Mouse (Mus musculus) lung, adult 2 months (tissue): Measurements from ENCODE around the gene Smurf1. TPM values are rescaled to one million over a fixed set of nuclear protein-coding genes. Genes with fewer than 3 reads are reported as not detected.

Source experiments
- DNase-seq: peaks from one replicate; pipeline ENCODE4 v3.0.0; 2022
- H3K4me1 ChIP-seq: fragments of 200-500 bp; 2 replicates; pipeline ENCODE4 v1.6.1; 2011; ENCODE audit warnings: low read length; ENCODE audit not compliant: control insufficient read depth, insufficient read depth
- H3K4me3 ChIP-seq: fragments of 200-500 bp; replicated peaks from 2 replicates; pipeline ENCODE3; 2011; ENCODE audit warnings: low read depth, mild to moderate bottlenecking, control low read depth, low read length; ENCODE audit errors: extremely low read depth
- CTCF ChIP-seq: fragments of 200-500 bp; IDR thresholded peaks from 2 replicates; pipeline ENCODE4 v1.5.1; 2011; ENCODE audit warnings: mild to moderate bottlenecking, low read length, control low read depth; ENCODE audit not compliant: insufficient read depth
- POLR2A ChIP-seq: fragments of 200-500 bp; IDR thresholded peaks from 2 replicates; pipeline ENCODE4 v1.6.1; 2011; ENCODE audit warnings: low read depth, mild to moderate bottlenecking, control low read depth, low read length, borderline replicate concordance; ENCODE audit errors: extremely low read depth
- WGBS: fragments of 180-500 bp; shearing (Covaris S2); methylation state at CpG from one replicate; pipeline ENCODE4 v1.1.7; 2018; 5-methylcytosine and 5-hydroxymethylcytosine counted together
- polyA plus RNA-seq: library from polyadenylated mRNA; depleted of rRNA; stranded (reverse); fragments of >200 nt; gene quantifications from 2 replicates; pipeline ENCODE4 v1.2.3, GENCODE M21; 2012

The Smurf1 gene
- polyA plus RNA-seq, 1 experiment = 33.5 TPM

DNA sequence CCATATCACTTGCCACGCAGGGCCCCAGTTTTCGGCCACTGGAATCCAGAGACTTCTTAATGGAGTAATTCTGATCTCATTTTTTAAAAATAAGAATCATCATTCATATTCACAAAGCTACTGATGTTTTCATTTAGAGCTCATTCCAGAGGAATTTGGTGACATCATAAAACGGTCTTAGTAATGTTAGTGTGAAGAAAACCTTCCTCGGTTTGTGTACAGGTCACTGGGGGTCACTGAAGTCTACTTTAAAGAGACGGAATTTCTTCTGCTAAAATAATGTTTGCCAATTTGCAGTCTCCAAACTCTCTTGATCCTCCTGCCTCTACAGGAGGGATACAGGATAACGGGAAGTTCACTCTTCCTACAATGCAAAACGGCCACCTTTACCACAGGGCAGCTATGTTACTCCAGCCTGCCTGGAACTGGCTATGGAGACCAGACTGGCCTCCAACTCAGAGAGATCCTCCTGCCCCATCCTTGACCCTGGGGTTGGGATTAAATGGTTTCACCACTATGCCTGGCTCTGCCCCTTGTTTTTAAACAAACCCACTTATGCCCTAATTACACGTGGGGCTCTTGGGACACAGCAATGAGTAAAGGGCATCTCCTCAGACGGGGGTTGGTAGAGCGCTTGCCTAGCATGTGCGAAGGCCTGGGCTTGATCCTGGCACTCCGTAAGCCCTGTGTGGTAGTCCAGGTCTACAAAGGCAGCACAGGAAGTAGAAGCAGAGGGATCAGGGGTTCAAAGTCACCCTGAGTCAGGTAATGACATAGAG lies 61.1 kb downstream of the Smurf1 start:
- H3K4me1 ChIP-seq = peaks cover 6% of the 10 kb centered on the region
- no peak for DNase-seq
- 57% methylated on average over 12 of the region's 12 CpGs for WGBS
- H3K4me3 ChIP-seq = no peak overlapping the region
- TF ChIP-seq POLR2A (no peak), CTCF (no peak)

DNA sequence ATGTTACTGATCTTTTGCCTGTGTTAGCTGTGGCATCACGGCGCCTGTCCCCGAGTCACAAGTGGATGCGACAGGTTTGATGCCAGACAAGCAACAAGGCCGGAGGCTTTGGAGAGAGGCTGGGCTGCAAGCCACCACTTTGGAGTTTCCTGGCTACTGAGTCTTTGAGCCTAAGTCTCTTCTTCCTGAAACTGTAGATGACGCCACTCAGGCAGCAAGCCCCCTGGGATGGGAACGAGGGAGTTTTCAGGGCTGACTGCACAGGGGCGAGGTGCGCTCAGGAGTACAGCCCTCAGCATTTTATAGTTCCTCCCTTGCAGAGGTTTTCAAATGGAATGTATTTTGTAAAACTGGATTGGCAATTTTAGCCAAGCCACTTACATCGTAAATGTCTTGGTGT lies 63.9 kb downstream of the Smurf1 start:
- Histone ChIP-seq H3K4me3 (no peak overlapping the region), H3K4me1 (peaks cover 5% of the 10 kb centered on the region)
- 73% methylated on average over 10 of the region's 10 CpGs for WGBS
- TF ChIP-seq CTCF (no peak), POLR2A (no peak)
- DNase-seq = no peak

GRCm38 (mm10) chr5:144901035-144901434 lies 64.6 kb downstream of the Smurf1 start:
- 89% methylated on average over 7 of the region's 7 CpGs for WGBS
- TF ChIP-seq CTCF (no peak), POLR2A (no peak)
- no peak for DNase-seq
- no peak overlapping the region for H3K4me3 ChIP-seq
- peaks cover 5% of the 10 kb centered on the region for H3K4me1 ChIP-seq

GRCm38 (mm10) chr5:144898448-144899052 lies 67.1 kb downstream of the Smurf1 start:
- no peak for TF ChIP-seq POLR2A
- no peak for TF ChIP-seq CTCF
- DNase-seq = no peak
- no peak overlapping the region for H3K4me3 ChIP-seq
- WGBS = 46% methylated on average over 7 of the region's 7 CpGs
- H3K4me1 ChIP-seq = no peaks in the 10 kb centered on the region; the same call in 1 of the 2 replicates

DNA sequence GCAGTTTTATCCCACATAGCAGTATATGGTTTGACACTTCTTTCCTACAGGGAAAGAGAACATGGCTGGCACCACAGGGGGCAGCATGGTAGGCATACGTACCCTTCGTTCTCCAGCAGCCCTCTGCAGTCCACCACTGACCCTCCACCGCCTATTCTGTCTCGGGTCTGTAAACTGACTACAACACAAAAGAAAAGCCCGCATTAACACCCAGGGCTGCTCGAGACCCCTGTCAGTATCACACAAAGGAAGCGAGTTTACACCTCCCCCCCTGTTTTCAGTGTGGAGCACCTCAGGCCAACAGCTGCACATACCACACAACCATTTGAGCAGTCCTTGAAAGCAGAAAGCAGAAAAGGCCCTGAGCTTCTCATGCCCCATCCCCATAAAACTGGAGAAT lies 67.8 kb downstream of the Smurf1 start:
- WGBS = 83% methylated on average over 7 of the region's 7 CpGs
- TF ChIP-seq POLR2A = no peak
- TF ChIP-seq CTCF = no peak
- DNase-seq = no peak
- no peak overlapping the region for H3K4me3 ChIP-seq
- no peaks in the 10 kb centered on the region; the same call in 1 of the 2 replicates for H3K4me1 ChIP-seq

DNA sequence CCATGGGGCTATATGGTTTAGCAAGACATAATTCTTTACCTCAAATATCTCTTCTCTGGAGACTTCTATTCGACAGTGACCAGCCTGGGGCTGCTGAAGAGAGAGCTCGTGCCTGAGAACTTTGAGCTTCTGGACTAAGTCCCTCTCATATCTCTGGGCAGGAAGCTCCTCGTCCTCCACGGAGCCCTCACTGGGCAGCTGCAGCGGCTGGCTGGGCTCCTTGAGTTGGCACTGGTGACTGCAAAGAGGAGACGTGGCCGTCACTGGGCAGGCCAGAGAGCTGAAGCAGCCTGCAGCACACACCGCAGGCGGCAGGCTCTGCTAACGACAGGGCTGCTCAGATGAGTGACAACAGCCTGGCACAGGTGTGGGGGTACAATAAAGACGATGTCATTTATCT lies 74.4 kb downstream of the Smurf1 start:
- 76% methylated on average over 11 of the region's 11 CpGs for WGBS
- DNase-seq = no peak
- Histone ChIP-seq H3K4me1 (no peaks in the 10 kb centered on the region), H3K4me3 (no peak overlapping the region)
- TF ChIP-seq CTCF = no peak
- TF ChIP-seq POLR2A = no peak

DNA sequence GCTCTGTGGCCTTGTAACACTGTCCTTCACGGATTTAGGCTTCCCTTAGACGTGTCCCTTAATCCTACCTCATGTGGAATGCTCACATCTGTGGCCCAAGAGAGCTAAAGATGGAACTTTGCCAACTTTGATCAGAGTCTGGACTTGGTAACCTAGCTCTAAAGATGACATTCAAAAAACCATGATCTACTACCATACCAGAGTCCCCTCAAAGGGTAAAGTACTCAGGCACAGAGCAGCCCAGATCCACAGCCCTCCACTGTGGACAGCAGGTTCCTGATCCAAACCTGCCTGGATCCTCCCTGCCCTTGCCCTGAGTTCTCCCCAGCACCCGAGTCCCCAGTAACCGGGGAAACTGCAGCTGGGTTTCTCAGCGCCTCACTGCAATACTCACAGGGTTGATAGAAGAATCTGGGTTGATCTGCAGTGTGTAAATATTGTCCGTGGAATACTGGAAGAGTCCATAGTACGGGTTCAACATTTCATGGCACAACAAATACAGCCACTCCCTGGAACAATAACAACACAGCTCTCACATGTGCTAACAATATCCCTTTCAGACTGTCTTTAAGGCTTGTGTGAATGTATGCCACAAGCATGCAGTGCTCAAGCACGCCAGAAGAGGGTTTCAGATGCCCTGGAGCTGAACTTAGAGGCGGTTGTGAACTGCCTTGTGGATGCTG lies 79.5 kb downstream of the Smurf1 start:
- 86% methylated on average over 9 of the region's 9 CpGs for WGBS
- TF ChIP-seq POLR2A (no peak), CTCF (no peak)
- no peak for DNase-seq
- Histone ChIP-seq H3K4me1 (no peaks in the 10 kb centered on the region), H3K4me3 (no peak overlapping the region)

GRCm38 (mm10) chr5:144884629-144885217 lies 80.9 kb downstream of the Smurf1 start:
- H3K4me3 ChIP-seq = no peak overlapping the region
- TF ChIP-seq POLR2A (no peak), CTCF (peak; percentile 50)
- no peak for DNase-seq

DNA sequence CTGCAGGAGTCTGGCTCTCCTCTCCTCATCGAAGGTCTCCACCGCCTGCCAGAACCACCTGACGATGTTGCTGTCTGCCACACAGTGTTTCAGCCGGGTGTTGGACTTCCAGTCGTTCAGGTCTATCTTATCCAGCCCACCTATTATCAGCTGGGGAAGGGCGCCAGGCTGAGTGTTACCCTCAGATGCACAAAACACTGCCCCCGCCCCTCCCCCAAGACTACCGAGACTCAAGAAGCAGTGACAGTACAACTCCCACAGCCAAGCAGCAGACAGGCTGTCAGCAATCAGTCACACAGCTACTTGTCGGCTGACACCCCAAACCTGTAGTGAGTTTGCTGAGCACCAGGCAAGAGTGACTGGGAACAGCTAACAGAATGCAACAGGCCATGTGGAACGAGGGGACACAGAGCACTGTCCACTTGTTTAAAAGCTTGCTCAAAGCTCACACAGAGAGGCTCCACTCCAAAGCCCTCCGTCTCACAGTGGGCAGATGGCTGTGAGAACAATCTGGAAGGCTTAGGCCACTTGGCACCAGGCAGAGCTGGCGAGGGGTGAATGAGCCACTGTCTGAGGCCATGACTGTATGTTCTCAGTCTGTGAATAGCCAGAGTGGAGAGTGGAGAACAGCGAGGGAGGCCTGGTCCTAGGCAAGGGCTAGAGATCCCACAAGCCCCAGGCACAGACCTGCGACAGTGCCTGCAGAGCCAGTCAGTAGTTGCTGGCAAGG lies 83.8 kb downstream of the Smurf1 start:
- no peak for DNase-seq
- H3K4me3 ChIP-seq = no peak overlapping the region
- WGBS = 83% methylated on average over 14 of the region's 14 CpGs
- no peaks in the 10 kb centered on the region for H3K4me1 ChIP-seq
- TF ChIP-seq POLR2A (no peak), CTCF (no peak)

More at GRCm38 (mm10) chr5:144884629-144885217, 80.9 kb downstream of the Smurf1 start:
- WGBS = 68% methylated on average over 13 of the region's 13 CpGs
- no peaks in the 10 kb centered on the region for H3K4me1 ChIP-seq
